Mouse (Mus musculus) macrophage (primary cell): ENCODE measurements around the gene Pcbd1. TPM values are rescaled to one million over a fixed set of nuclear protein-coding genes. Genes with fewer than 3 reads are reported as not detected.
"Not testable (repeated sequence)": the region's sequence is repeated elsewhere in the genome, so short reads cannot be mapped to it uniquely, and the experiment has no call there.

Experiments used
- H3K27ac ChIP-seq: fragments of 350-480 bp; formaldehyde crosslinking; 2 replicates; pipeline ENCODE4 v1.9.0; 2021
- H3K36me3 ChIP-seq: fragments of 350-480 bp; formaldehyde crosslinking; 2 replicates; pipeline ENCODE4 v1.9.0; 2021; ENCODE audit errors: inconsistent target
- H3K4me3 ChIP-seq: fragments of 350-480 bp; formaldehyde crosslinking; 2 replicates; pipeline ENCODE4 v1.9.0; 2021; ENCODE audit errors: inconsistent target
- H3K79me2 ChIP-seq: fragments of 350-480 bp; formaldehyde crosslinking; 2 replicates; pipeline ENCODE4 v1.9.0; 2021; ENCODE audit errors: inconsistent target
- WGBS: methylation state at CpG from one replicate; pipeline ENCODE4 v1.1.7; 2026; ENCODE audit warnings: inconsistent platforms; ENCODE audit not compliant: missing documents; 5-methylcytosine and 5-hydroxymethylcytosine counted together
- polyA plus RNA-seq: library from polyadenylated mRNA; stranded (reverse); fragments of 250-400 nt; gene quantifications from 3 replicates; pipeline ENCODE4 v1.2.4, GENCODE M21; 2018; ENCODE audit warnings: inconsistent platforms

The Pcbd1 gene
- polyA plus RNA-seq, 1 experiment from 2014 or later: not detected

DNA sequence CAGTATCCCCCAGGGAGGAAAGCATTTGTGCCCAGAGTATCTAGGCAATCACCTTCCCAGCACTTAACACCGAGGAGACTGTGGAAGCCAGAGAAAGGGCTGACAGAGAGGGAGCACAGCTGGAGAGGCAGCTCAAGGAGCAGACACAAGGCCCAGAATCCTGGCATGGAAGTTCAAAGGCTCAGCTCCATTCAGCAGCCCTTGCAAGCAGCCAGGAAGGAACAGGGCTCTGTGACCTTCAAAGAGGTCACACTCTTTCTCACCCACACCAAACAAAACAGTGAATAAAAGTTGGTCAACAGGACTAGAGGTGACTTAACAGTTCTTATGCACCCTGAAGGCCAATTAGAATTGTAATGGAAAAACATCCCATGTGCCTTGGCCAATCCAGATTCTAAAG lies 14.5 kb upstream of the Pcbd1 start:
- H3K27ac ChIP-seq: no peak overlapping the region

DNA sequence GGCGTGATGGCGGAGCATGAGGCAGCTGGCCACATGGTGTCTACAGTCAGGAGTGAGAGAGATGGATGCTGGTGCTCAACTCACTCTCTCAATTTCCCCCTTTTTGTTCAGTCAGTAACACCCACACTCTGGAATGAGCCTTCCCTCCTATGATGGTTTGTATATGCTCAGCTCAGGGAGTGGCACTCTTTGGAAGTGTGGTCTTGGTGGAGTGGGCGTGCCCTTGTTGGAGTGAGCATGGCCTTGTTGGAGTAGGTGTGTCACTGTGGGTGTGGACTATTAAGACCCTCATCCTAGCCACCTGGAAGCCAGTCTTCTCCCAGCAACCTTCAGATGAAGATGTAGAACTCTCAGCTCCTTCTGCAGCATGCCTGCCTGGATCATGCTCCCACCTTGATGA lies 13.5 kb upstream of the Pcbd1 start:
- Histone ChIP-seq H3K27ac (no peak overlapping the region), H3K36me3 (no peaks in the 10 kb centered on the region), H3K79me2 (no peaks in the 10 kb centered on the region), H3K4me3 (no peak overlapping the region)
- 85% methylated on average over 3 of the region's 3 CpGs for WGBS

More for the DNA sequence above, 14.5 kb upstream of the Pcbd1 start:
- Histone ChIP-seq H3K36me3 (no peaks in the 10 kb centered on the region), H3K4me3 (no peak overlapping the region), H3K79me2 (no peaks in the 10 kb centered on the region)
- WGBS: 44% methylated on average over 1 of the region's 1 CpGs

DNA sequence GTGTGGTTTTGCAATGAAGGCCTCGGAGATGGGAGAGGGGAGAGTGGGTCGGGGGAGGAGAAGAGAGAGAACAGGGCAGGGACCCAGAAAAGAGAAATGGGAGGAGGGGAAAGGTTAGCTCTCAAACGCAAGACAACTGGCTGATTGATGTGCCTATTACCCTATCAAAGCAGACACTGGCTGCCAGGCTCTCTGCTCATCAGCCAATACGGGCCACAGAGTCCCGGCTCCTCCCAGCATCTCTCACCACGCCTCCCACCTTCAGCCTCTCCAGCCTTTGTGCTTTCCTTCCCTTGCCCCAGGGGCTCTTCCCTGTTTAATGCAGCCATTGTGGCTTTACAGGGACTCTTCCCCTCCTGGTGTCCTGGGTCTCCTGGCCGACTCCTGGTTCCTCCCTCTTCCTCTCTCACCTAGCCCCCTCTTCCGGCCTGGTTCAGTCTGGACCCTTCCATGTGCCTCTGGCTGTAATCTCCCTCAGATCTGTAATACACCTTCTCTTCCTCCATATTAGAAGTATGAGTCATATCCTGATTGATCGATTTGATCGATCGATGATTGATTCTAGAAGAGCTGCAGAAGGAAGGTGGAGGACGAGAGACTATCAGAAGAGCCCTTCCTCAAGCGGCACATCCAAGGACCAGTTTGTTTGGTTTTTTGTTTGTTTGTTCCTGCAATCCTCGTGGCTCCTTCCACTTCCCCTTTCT lies 8.8 kb upstream of the Pcbd1 start:
- Histone ChIP-seq H3K36me3 (no peaks in the 10 kb centered on the region), H3K27ac (no peak overlapping the region), H3K4me3 (no peak overlapping the region), H3K79me2 (no peaks in the 10 kb centered on the region)
- WGBS: 52% methylated on average over 14 of the region's 14 CpGs

DNA sequence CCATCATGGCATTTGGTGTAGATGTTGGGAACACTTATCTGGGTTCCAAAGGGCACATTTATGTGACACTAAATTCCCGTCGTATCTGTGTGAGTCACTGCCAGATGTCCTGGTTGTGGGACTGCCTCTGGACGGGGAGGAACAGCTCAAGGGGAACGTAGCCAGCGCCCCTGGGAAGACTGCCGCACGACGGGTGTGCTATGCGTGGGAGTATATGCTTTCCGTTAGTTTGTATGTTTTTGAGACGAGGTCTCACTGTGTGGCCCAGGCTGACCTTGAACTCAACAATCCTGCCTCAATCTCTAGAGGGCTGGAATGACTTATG lies 8.2 kb upstream of the Pcbd1 start:
- H3K27ac ChIP-seq: no peak overlapping the region
- 90% methylated on average over 11 of the region's 11 CpGs for WGBS
- no peaks in the 10 kb centered on the region for H3K36me3 ChIP-seq
- no peak overlapping the region for H3K4me3 ChIP-seq
- no peaks in the 10 kb centered on the region for H3K79me2 ChIP-seq

DNA sequence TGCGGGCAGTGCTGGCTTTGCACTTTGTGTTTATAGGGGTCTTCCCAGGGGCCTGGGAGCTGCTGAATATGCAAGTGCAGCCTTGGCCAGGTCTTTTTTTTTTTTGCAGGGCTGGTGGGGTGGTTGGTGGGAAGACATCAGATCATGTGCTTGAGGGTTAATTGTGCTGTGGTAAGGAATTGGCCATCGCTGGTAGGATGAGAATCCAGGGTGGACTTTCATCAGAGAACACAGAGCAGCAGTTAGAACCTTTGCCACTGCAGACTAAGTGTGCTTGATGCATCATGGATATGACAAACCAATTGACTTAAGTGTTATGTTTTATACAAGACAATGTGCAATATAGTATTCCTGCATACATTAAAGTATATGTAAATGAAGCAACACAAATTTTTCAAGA lies 3.8 kb upstream of the Pcbd1 start:
- WGBS: 100% methylated on average over 2 of the region's 2 CpGs

GRCm38 (mm10) chr10:61086502-61086901 lies 2.6 kb upstream of the Pcbd1 start:
- WGBS: 72% methylated on average over 3 of the region's 3 CpGs
- no peaks in the 10 kb centered on the region for H3K36me3 ChIP-seq
- no peak overlapping the region for H3K4me3 ChIP-seq
- H3K79me2 ChIP-seq: no peaks in the 10 kb centered on the region
- no peak overlapping the region for H3K27ac ChIP-seq

More for the DNA sequence above, 3.8 kb upstream of the Pcbd1 start:
- Histone ChIP-seq H3K27ac (no peak overlapping the region), H3K79me2 (no peaks in the 10 kb centered on the region), H3K36me3 (no peaks in the 10 kb centered on the region), H3K4me3 (no peak overlapping the region)

- H3K36me3 ChIP-seq: no peaks in the 10 kb centered on the region
- H3K27ac ChIP-seq: no peak overlapping the region
- H3K4me3 ChIP-seq: no peak overlapping the region
- no peaks in the 10 kb centered on the region for H3K79me2 ChIP-seq
- 100% methylated on average over 3 of the region's 3 CpGs for WGBS
Observed at GRCm38 (mm10) chr10:61088468-61088867, 663 bp upstream of the Pcbd1 start.

DNA sequence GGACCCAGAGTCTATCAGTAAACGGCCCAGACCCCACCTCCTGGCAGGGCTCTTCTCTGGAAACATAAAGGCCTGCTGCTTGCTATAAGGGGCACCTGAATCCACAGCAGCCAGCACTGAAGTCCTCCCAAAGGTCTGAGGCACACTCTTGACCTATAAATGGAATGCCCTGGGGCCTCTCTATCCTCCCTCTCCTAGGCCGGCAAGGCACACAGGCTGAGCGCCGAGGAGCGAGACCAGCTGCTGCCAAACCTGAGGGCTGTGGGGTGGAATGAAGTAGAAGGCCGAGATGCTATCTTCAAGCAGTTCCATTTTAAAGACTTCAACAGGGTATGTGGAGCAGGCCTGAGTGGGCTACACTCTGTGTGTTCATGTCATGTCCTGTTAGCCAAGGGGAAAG lies 2.7 kb downstream of the Pcbd1 start:
- Histone ChIP-seq H3K79me2 (no peaks in the 10 kb centered on the region), H3K36me3 (no peaks in the 10 kb centered on the region), H3K27ac (no peak overlapping the region), H3K4me3 (no peak overlapping the region)
- 89% methylated on average over 6 of the region's 6 CpGs for WGBS

DNA sequence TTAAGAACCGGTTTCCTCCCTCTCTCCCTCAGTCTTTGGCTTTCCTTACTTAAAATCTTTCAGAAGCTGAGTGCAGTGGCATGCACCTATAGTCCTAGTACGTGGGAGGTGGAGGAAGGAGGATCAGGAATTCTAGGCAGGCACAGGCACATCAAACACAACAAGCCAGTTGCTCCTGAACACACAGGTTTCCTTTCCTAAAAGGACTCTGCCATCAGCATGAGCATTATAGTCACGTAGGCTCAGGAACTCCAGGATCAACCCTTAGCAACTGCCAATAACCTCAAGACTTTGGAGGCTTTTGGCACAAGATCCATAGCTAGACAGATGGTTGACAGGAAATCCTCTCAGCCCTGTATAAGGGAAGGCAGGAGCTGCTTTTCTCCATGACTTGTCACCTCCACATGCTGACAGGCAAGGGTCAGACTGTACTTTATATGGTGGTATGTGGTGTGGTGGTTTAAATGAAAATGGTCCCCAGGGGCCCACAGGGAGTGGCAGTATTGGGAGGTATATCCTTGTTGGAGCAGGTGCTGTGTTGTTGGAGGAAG lies 14.5 kb downstream of the Pcbd1 start:
- Histone ChIP-seq H3K4me3 (no peak overlapping the region), H3K79me2 (no peaks in the 10 kb centered on the region; the same call in 1 of the 2 replicates), H3K36me3 (peaks cover 100% of the 10 kb centered on the region), H3K27ac (no peak overlapping the region)
- WGBS: 100% methylated on average over 3 of the region's 3 CpGs

DNA sequence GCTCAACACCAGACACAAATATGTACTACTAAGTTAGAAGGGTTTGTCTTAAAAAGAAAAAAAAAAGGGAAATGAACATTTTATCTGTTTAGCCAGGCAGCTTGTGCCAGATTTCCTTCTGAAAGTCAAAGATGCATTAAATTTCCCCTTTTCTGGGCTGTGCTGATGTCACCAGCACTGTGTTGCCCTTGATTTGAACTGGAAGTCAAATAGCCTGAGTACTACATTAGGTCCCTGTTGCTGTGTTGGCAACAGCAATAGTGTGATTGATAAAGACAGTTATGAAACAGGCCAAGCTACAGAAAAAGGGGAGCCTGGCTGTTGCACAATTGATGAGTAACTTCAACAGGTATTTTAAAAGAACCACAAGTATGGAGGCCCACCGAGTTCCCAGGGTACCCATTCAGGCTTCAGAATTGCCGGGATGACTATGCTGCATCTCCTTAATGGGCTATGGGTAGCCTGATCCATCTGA lies 25.2 kb downstream of the Pcbd1 start:
- WGBS: 51% methylated on average over 2 of the region's 2 CpGs
- Histone ChIP-seq H3K79me2 (peaks cover 59% of the 10 kb centered on the region), H3K27ac (peak overlapping the region; percentile 38), H3K4me3 (no peak overlapping the region), H3K36me3 (peaks cover 73% of the 10 kb centered on the region)

DNA sequence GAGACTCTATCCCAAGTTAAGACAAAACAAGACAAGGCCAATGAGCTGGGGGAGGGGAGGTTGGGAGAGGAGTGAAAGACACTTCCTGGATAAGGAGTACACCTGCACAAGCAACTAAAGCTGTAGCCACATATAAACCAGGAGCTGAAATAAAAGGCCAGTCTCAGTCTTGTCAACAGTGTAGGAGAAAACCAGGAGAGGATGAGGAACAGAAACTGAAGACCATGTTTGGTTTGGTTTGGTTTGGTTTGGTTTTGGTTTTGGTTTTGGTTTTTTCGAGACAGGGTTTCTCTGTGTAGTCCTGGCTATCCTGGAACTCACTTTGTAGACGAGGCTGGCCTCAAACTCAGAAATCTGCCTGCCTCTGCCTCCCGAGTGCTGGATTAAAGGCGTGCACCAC lies 32.6 kb downstream of the Pcbd1 start:
- Histone ChIP-seq H3K27ac (peak overlapping the region; percentile 29), H3K79me2 (peaks cover 100% of the 10 kb centered on the region), H3K36me3 (peaks cover 63% of the 10 kb centered on the region)
- H3K4me3 ChIP-seq: not testable (repeated sequence)
- 42% methylated on average over 4 of the region's 4 CpGs for WGBS

- Histone ChIP-seq H3K79me2 (peaks cover 100% of the 10 kb centered on the region), H3K27ac (no peak overlapping the region), H3K36me3 (peaks cover 58% of the 10 kb centered on the region; the same call in 1 of the 2 replicates), H3K4me3 (no peak overlapping the region)
- 78% methylated on average over 3 of the region's 3 CpGs for WGBS
Observed at GRCm38 (mm10) chr10:61123276-61123913, 34.3 kb downstream of the Pcbd1 start.

DNA sequence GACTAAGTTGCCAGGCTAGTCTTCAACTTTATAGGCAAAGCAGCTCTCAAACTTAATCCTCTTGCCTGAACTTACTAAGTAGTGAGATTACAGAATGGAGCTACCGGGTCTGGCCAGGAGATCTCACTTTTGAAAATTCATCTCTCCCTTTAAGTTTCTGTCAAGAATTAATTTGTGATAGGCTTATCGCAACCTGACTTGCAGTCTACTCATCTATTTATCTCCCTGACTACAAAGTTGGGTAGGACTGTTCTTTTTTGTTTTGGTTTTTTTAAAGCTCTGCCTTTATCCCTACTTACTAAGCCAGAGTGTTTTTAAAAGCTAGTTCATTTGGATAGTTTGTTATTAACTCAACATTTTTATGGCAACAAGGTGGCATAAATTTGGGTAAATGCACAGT lies 35.3 kb downstream of the Pcbd1 start:
- H3K36me3 ChIP-seq: peaks cover 58% of the 10 kb centered on the region; the same call in 1 of the 2 replicates
- no peak overlapping the region for H3K27ac ChIP-seq
- WGBS: 95% methylated on average over 2 of the region's 2 CpGs
- no peak overlapping the region for H3K4me3 ChIP-seq
- H3K79me2 ChIP-seq: peaks cover 100% of the 10 kb centered on the region

DNA sequence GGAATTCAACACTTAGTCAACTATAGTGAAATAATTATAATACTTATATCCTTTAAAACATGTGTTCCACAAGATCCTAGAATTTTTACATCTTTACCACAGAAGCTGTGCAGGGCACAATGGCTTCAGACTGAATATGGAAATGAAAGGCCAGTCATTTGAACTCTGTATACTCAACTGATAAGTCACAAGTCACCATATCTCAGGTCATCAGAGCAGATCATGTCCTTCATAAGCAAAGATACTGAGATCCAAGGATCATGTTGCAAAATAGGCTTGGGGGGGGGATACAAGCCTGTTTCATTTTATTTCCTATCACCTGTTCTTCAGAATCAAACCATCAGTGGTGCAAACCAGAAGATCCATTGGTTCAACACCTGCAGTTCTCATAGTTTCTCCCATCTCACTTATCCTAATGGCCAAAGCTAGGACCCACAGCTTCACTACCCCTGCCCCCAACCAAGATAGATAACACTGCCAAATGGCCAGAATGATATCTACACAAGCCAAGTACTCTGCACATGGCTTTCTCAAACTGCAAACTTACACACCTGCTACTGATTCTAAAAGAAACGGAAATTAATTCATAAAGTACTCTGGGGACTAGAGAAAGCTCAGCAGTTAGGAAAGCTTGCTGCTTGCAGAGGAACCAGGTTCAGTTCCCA lies 39.7 kb downstream of the Pcbd1 start:
- WGBS: 100% methylated on average over 1 of the region's 1 CpGs
- H3K4me3 ChIP-seq: no peak overlapping the region
- peaks cover 100% of the 10 kb centered on the region for H3K79me2 ChIP-seq
- H3K27ac ChIP-seq: no peak overlapping the region
- H3K36me3 ChIP-seq: peaks cover 71% of the 10 kb centered on the region

DNA sequence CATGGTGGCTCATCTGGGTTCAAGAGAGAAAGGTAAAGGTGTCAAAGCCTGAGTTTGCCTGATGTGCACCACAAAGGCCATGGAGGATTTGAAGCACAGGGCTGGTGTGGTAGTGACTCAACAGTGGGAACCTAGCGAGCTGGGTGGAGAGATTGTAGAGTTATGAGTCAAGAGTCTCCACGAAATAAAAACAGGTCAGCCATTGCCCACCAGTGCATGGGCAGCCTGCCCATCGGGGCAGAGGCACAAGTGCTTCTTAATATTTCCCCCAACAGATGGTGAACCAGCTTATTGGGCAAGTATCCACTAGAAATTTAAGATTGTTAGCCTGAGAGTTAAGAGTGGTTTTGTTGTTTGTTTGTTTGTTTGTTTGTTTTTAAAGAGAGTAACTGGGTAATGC lies 41.8 kb downstream of the Pcbd1 start:
- H3K79me2 ChIP-seq: peaks cover 95% of the 10 kb centered on the region
- peaks cover 61% of the 10 kb centered on the region for H3K36me3 ChIP-seq
- H3K4me3 ChIP-seq: no peak overlapping the region
- no peak overlapping the region for H3K27ac ChIP-seq
- 89% methylated on average over 3 of the region's 3 CpGs for WGBS
